Mouse (Mus musculus): ENCODE results near the gene Oas1e. TPM values are rescaled to one million over a fixed set of nuclear protein-coding genes. Genes with fewer than 3 reads are reported as not detected.
"Not testable (repeated sequence)": the region's sequence is repeated elsewhere in the genome, so short reads cannot be mapped to it uniquely, and the experiment has no call there.

Gene Oas1e
- 0.09 TPM in 1 of 2 replicates, not detected in the other for polyA plus RNA-seq (2015; fragmentation: Nextera tagmentation; extraction: Ambion mirVana)

- H3K4me2 ChIP-seq; H3K9ac ChIP-seq; H3K4me1 ChIP-seq (replicated peaks); H3K4me3 ChIP-seq; H3K27ac ChIP-seq; H3K36me3 ChIP-seq; ATAC-seq (replicated peaks; ENCODE audit: insufficient number of reproducible peaks, insufficient read depth, low FRiP score, low read depth); H3K9me3 ChIP-seq (replicated peaks): not testable (repeated sequence)
- H3K27me3 ChIP-seq = peaks cover 18% of the 10 kb centered on the region
- WGBS = 71% methylated on average over 9 of the region's 9 CpGs
These were observed at the start of gene Oas1e for GRCm38 (mm10) chr5:120795480-120796034. TSS of gene Oas1e (minus strand) at chr5:120795530.

GRCm38 (mm10) chr5:120844713-120845112, 49.4 kb upstream of the Oas1e start:
- WGBS = 59% methylated on average over 3 of the region's 3 CpGs
- ATAC-seq (replicated peaks; ENCODE audit: insufficient number of reproducible peaks, insufficient read depth, low FRiP score, low read depth) = no peak
- H3K27ac ChIP-seq = no peak overlapping the region

GRCm38 (mm10) chr5:120836731-120837585, 41.6 kb upstream of the Oas1e start:
- Histone ChIP-seq H3K4me1 (replicated peaks) (no peaks in the 10 kb centered on the region), H3K36me3 (no peaks in the 10 kb centered on the region), H3K27me3 (peaks cover 26% of the 10 kb centered on the region), H3K9ac (no peak overlapping the region), H3K27ac (no peak overlapping the region), H3K4me2 (no peak overlapping the region), H3K9me3 (replicated peaks) (no peaks in the 10 kb centered on the region), H3K4me3 (no peak overlapping the region)
- WGBS = 7% methylated on average over 8 of the region's 8 CpGs
- no peak for ATAC-seq (replicated peaks; ENCODE audit: insufficient number of reproducible peaks, insufficient read depth, low FRiP score, low read depth)

More at GRCm38 (mm10) chr5:120844713-120845112, 49.4 kb upstream of the Oas1e start:
- no peaks in the 10 kb centered on the region for H3K9me3 ChIP-seq (replicated peaks)
- no peaks in the 10 kb centered on the region for H3K27me3 ChIP-seq
- no peaks in the 10 kb centered on the region for H3K36me3 ChIP-seq
- no peak overlapping the region for H3K4me3 ChIP-seq
- H3K4me2 ChIP-seq = no peak overlapping the region
- no peaks in the 10 kb centered on the region for H3K4me1 ChIP-seq (replicated peaks)
- H3K9ac ChIP-seq = no peak overlapping the region

GRCm38 (mm10) chr5:120833335-120834280, 38.3 kb upstream of the Oas1e start:
- Histone ChIP-seq H3K4me2 (no peak overlapping the region), H3K9ac (no peak overlapping the region), H3K4me1 (replicated peaks) (no peaks in the 10 kb centered on the region), H3K9me3 (replicated peaks) (no peaks in the 10 kb centered on the region), H3K27me3 (peaks cover 26% of the 10 kb centered on the region), H3K4me3 (no peak overlapping the region), H3K27ac (no peak overlapping the region), H3K36me3 (no peaks in the 10 kb centered on the region)
- ATAC-seq (replicated peaks; ENCODE audit: insufficient number of reproducible peaks, insufficient read depth, low FRiP score, low read depth) = no peak
- whole genome bisulfite sequencing = 15% methylated on average over 17 of the region's 17 CpGs

GRCm38 (mm10) chr5:120831031-120831430, 35.7 kb upstream of the Oas1e start:
- no peak overlapping the region for H3K4me2 ChIP-seq
- H3K9me3 ChIP-seq (replicated peaks) = no peaks in the 10 kb centered on the region
- ATAC-seq (replicated peaks; ENCODE audit: insufficient number of reproducible peaks, insufficient read depth, low FRiP score, low read depth) = no peak
- 68% methylated on average over 4 of the region's 4 CpGs for WGBS
- H3K27me3 ChIP-seq = peaks cover 21% of the 10 kb centered on the region
- no peak overlapping the region for H3K4me3 ChIP-seq
- H3K9ac ChIP-seq = no peak overlapping the region
- no peaks in the 10 kb centered on the region for H3K36me3 ChIP-seq
- H3K27ac ChIP-seq = no peak overlapping the region
- no peaks in the 10 kb centered on the region for H3K4me1 ChIP-seq (replicated peaks)

- no peak for ATAC-seq (replicated peaks; ENCODE audit: insufficient number of reproducible peaks, insufficient read depth, low FRiP score, low read depth)
- H3K9me3 ChIP-seq (replicated peaks) = 0 out of 2 replicates have a peak, but pooled peaks cover 9% of the 10 kb centered on the region
These were observed 23.7 kb upstream of the Oas1e start for GRCm38 (mm10) chr5:120818999-120819398.

GRCm38 (mm10) chr5:120815949-120816348, 20.6 kb upstream of the Oas1e start:
- no peak for ATAC-seq (replicated peaks; ENCODE audit: insufficient number of reproducible peaks, insufficient read depth, low FRiP score, low read depth)
- H3K4me3 ChIP-seq = no peak overlapping the region
- peaks cover 9% of the 10 kb centered on the region for H3K4me1 ChIP-seq (replicated peaks)
- WGBS = 60% methylated on average over 3 of the region's 3 CpGs
- H3K36me3 ChIP-seq = no peaks in the 10 kb centered on the region
- no peak overlapping the region for H3K9ac ChIP-seq
- H3K9me3 ChIP-seq (replicated peaks) = 0 out of 2 replicates have a peak, but pooled peaks cover 9% of the 10 kb centered on the region
- no peaks in the 10 kb centered on the region for H3K27me3 ChIP-seq
- H3K27ac ChIP-seq = no peak overlapping the region
- H3K4me2 ChIP-seq = no peak overlapping the region

More at GRCm38 (mm10) chr5:120818999-120819398, 23.7 kb upstream of the Oas1e start:
- H3K4me2 ChIP-seq = no peak overlapping the region
- H3K27me3 ChIP-seq = no peaks in the 10 kb centered on the region
- no peak overlapping the region for H3K4me3 ChIP-seq
- no peaks in the 10 kb centered on the region for H3K4me1 ChIP-seq (replicated peaks)
- no peaks in the 10 kb centered on the region for H3K36me3 ChIP-seq
- H3K9ac ChIP-seq = no peak overlapping the region
- H3K27ac ChIP-seq = no peak overlapping the region

GRCm38 (mm10) chr5:120813023-120813422, 17.7 kb upstream of the Oas1e start:
- peaks cover 9% of the 10 kb centered on the region for H3K4me1 ChIP-seq (replicated peaks)
- no peaks in the 10 kb centered on the region for H3K27me3 ChIP-seq
- 75% methylated on average over 6 of the region's 6 CpGs for WGBS
- H3K4me3 ChIP-seq = peak overlapping the region; percentile 54
- no peaks in the 10 kb centered on the region for H3K36me3 ChIP-seq
- no peaks in the 10 kb centered on the region for H3K9me3 ChIP-seq (replicated peaks)
- H3K9ac ChIP-seq = peak overlapping the region; percentile 47
- peak overlapping the region; percentile 77 for H3K4me2 ChIP-seq
- no peak for ATAC-seq (replicated peaks; ENCODE audit: insufficient number of reproducible peaks, insufficient read depth, low FRiP score, low read depth)
- no peak overlapping the region for H3K27ac ChIP-seq

GRCm38 (mm10) chr5:120811951-120812819, 16.9 kb upstream of the Oas1e start, which contains the start of gene Oas1c:
TSS of gene Oas1c (minus strand) at chr5:120812514.
- Histone ChIP-seq H3K27ac (peak within 1 kb of the TSS; percentile 48; the same call in 1 of the 2 replicates), H3K9me3 (replicated peaks) (no peaks in the 10 kb centered on the region), H3K9ac (peak within 1 kb of the TSS; percentile 47), H3K4me1 (replicated peaks) (peaks cover 9% of the 10 kb centered on the region), H3K36me3 (no peaks in the 10 kb centered on the region), H3K4me3 (peak within 1 kb of the TSS; percentile 54), H3K4me2 (peak within 1 kb of the TSS; percentile 77), H3K27me3 (no peaks in the 10 kb centered on the region)
- ATAC-seq (replicated peaks; ENCODE audit: insufficient number of reproducible peaks, insufficient read depth, low FRiP score, low read depth) = peak; percentile 73; the same call in 1 of the 2 replicates
- WGBS = 6% methylated on average over 18 of the region's 18 CpGs

GRCm38 (mm10) chr5:120809171-120809570, 13.8 kb upstream of the Oas1e start:
- Histone ChIP-seq H3K4me2 (no peak overlapping the region), H3K27ac (no peak overlapping the region), H3K9me3 (replicated peaks) (no peaks in the 10 kb centered on the region), H3K4me3 (no peak overlapping the region), H3K27me3 (no peaks in the 10 kb centered on the region), H3K36me3 (no peaks in the 10 kb centered on the region), H3K4me1 (replicated peaks) (peaks cover 9% of the 10 kb centered on the region), H3K9ac (no peak overlapping the region)
- WGBS = 45% methylated on average over 6 of the region's 6 CpGs
- no peak for ATAC-seq (replicated peaks; ENCODE audit: insufficient number of reproducible peaks, insufficient read depth, low FRiP score, low read depth)
